Mouse (Mus musculus): ENCODE results near the gene Zkscan5. TPM values are rescaled to one million over a fixed set of nuclear protein-coding genes. Genes with fewer than 3 reads are reported as not detected.

Zkscan5 gene
- polyA plus RNA-seq, 1 experiment from 2014 or later = 9.0 TPM

GRCm38 (mm10) chr5:145189416-145189815 lies 14.9 kb upstream of the Zkscan5 start:
- Histone ChIP-seq H3K4me2 (peak overlapping the region; percentile 94), H3K9ac (ENCODE audit: low read depth, low read length) (no peak overlapping the region), H3K27ac (ENCODE audit: low read depth, low read length) (no peak overlapping the region), H3K9me3 (replicated peaks; ENCODE audit: control insufficient read depth, low read length) (no peaks in the 10 kb centered on the region), H3K36me3 (ENCODE audit: control insufficient read depth, insufficient read depth, low read length) (peaks cover 31% of the 10 kb centered on the region), H3K27me3 (ENCODE audit: control insufficient read depth, insufficient read depth, low read length) (no peaks in the 10 kb centered on the region), H3K4me1 (ENCODE audit: control insufficient read depth, insufficient read depth, low read length) (peaks cover 13% of the 10 kb centered on the region), H3K4me3 (ENCODE audit: low read depth, low read length) (peak overlapping the region; percentile 82; the same call in 1 of the 2 replicates)
- 84% methylated on average over 6 of the region's 6 CpGs for whole genome bisulfite sequencing (ENCODE audit: insufficient replicate concordance)
- ATAC-seq (replicated peaks; ENCODE audit: insufficient number of reproducible peaks, low FRiP score, low TSS enrichment) = no peak

GRCm38 (mm10) chr5:145190373-145190772 lies 14.0 kb upstream of the Zkscan5 start:
- Histone ChIP-seq H3K27ac (ENCODE audit: low read depth, low read length) (peak overlapping the region; percentile 95; the same call in 1 of the 2 replicates), H3K9ac (ENCODE audit: low read depth, low read length) (peak overlapping the region; percentile 99), H3K27me3 (ENCODE audit: control insufficient read depth, insufficient read depth, low read length) (no peaks in the 10 kb centered on the region), H3K4me3 (ENCODE audit: low read depth, low read length) (peak overlapping the region; percentile 82), H3K4me1 (ENCODE audit: control insufficient read depth, insufficient read depth, low read length) (peaks cover 13% of the 10 kb centered on the region), H3K4me2 (peak overlapping the region; percentile 94), H3K36me3 (ENCODE audit: control insufficient read depth, insufficient read depth, low read length) (peaks cover 30% of the 10 kb centered on the region), H3K9me3 (replicated peaks; ENCODE audit: control insufficient read depth, low read length) (no peaks in the 10 kb centered on the region)
- WGBS (ENCODE audit: insufficient replicate concordance) = 24% methylated on average over 5 of the region's 5 CpGs
- no peak for ATAC-seq (replicated peaks; ENCODE audit: insufficient number of reproducible peaks, low FRiP score, low TSS enrichment)

GRCm38 (mm10) chr5:145190875-145191798 lies 13.2 kb upstream of the Zkscan5 start:
- peak overlapping the region; percentile 95 for H3K27ac ChIP-seq (ENCODE audit: low read depth, low read length)
- H3K4me1 ChIP-seq (ENCODE audit: control insufficient read depth, insufficient read depth, low read length) = peaks cover 13% of the 10 kb centered on the region
- H3K27me3 ChIP-seq (ENCODE audit: control insufficient read depth, insufficient read depth, low read length) = no peaks in the 10 kb centered on the region
- H3K36me3 ChIP-seq (ENCODE audit: control insufficient read depth, insufficient read depth, low read length) = peaks cover 27% of the 10 kb centered on the region
- peak; percentile 84 for ATAC-seq (replicated peaks; ENCODE audit: insufficient number of reproducible peaks, low FRiP score, low TSS enrichment)
- 1% methylated on average over 41 of the region's 41 CpGs for WGBS (ENCODE audit: insufficient replicate concordance)
- peak overlapping the region; percentile 94 for H3K4me2 ChIP-seq
- peak overlapping the region; percentile 99 for H3K9ac ChIP-seq (ENCODE audit: low read depth, low read length)
- no peaks in the 10 kb centered on the region for H3K9me3 ChIP-seq (replicated peaks; ENCODE audit: control insufficient read depth, low read length)
- peak overlapping the region; percentile 82 for H3K4me3 ChIP-seq (ENCODE audit: low read depth, low read length)

- H3K4me3 ChIP-seq (ENCODE audit: low read depth, low read length) = peak within 1 kb of the TSS; percentile 82
- H3K36me3 ChIP-seq (ENCODE audit: control insufficient read depth, insufficient read depth, low read length) = peaks cover 19% of the 10 kb centered on the region
- no peak for ATAC-seq (replicated peaks; ENCODE audit: insufficient number of reproducible peaks, low FRiP score, low TSS enrichment)
- H3K4me1 ChIP-seq (ENCODE audit: control insufficient read depth, insufficient read depth, low read length) = peaks cover 13% of the 10 kb centered on the region
- H3K27ac ChIP-seq (ENCODE audit: low read depth, low read length) = peak within 1 kb of the TSS; percentile 95
- peak within 1 kb of the TSS; percentile 99 for H3K9ac ChIP-seq (ENCODE audit: low read depth, low read length)
- H3K4me2 ChIP-seq = peak within 1 kb of the TSS; percentile 94
- H3K27me3 ChIP-seq (ENCODE audit: control insufficient read depth, insufficient read depth, low read length) = no peaks in the 10 kb centered on the region
- WGBS (ENCODE audit: insufficient replicate concordance) = 87% methylated on average over 2 of the region's 2 CpGs
- no peaks in the 10 kb centered on the region for H3K9me3 ChIP-seq (replicated peaks; ENCODE audit: control insufficient read depth, low read length)
Observed at GRCm38 (mm10) chr5:145191962-145192361, 12.4 kb upstream of the Zkscan5 start, which contains the start of gene Atp5j2. TSS of gene Atp5j2 (minus strand) at chr5:145192062.

- 76% methylated on average over 7 of the region's 7 CpGs for WGBS (ENCODE audit: insufficient replicate concordance)
- H3K27me3 ChIP-seq (ENCODE audit: control insufficient read depth, insufficient read depth, low read length) = no peaks in the 10 kb centered on the region
- no peaks in the 10 kb centered on the region for H3K9me3 ChIP-seq (replicated peaks; ENCODE audit: control insufficient read depth, low read length)
- H3K9ac ChIP-seq (ENCODE audit: low read depth, low read length) = no peak overlapping the region
- peaks cover 10% of the 10 kb centered on the region for H3K4me1 ChIP-seq (ENCODE audit: control insufficient read depth, insufficient read depth, low read length)
- peak overlapping the region; percentile 79 for H3K4me3 ChIP-seq (ENCODE audit: low read depth, low read length)
- no peak for ATAC-seq (replicated peaks; ENCODE audit: insufficient number of reproducible peaks, low FRiP score, low TSS enrichment)
- peak overlapping the region; percentile 96 for H3K4me2 ChIP-seq
- no peak overlapping the region for H3K27ac ChIP-seq (ENCODE audit: low read depth, low read length)
- peaks cover 3% of the 10 kb centered on the region; the same call in 1 of the 2 replicates for H3K36me3 ChIP-seq (ENCODE audit: control insufficient read depth, insufficient read depth, low read length)
Observed at GRCm38 (mm10) chr5:145200387-145200786, 4.0 kb upstream of the Zkscan5 start.

- Histone ChIP-seq H3K4me2 (peak within 1 kb of the TSS; percentile 96), H3K9me3 (replicated peaks; ENCODE audit: control insufficient read depth, low read length) (no peaks in the 10 kb centered on the region), H3K9ac (ENCODE audit: low read depth, low read length) (peak within 1 kb of the TSS; percentile 73), H3K4me1 (ENCODE audit: control insufficient read depth, insufficient read depth, low read length) (peaks cover 16% of the 10 kb centered on the region), H3K4me3 (ENCODE audit: low read depth, low read length) (peak within 1 kb of the TSS; percentile 79), H3K27ac (ENCODE audit: low read depth, low read length) (peak within 1 kb of the TSS; percentile 3; the same call in 1 of the 2 replicates), H3K36me3 (ENCODE audit: control insufficient read depth, insufficient read depth, low read length) (no peaks in the 10 kb centered on the region; the same call in 1 of the 2 replicates), H3K27me3 (ENCODE audit: control insufficient read depth, insufficient read depth, low read length) (no peaks in the 10 kb centered on the region)
- no peak; the same call in 1 of the 2 replicates for ATAC-seq (replicated peaks; ENCODE audit: insufficient number of reproducible peaks, low FRiP score, low TSS enrichment)
- WGBS (ENCODE audit: insufficient replicate concordance) = 1% methylated on average over 37 of the region's 37 CpGs
Observed at GRCm38 (mm10) chr5:145201321-145201991, 2.9 kb upstream of the Zkscan5 start, which contains the start of gene Zkscan14. TSS of gene Zkscan14 (minus strand) at chr5:145201868.

- 42% methylated on average over 3 of the region's 3 CpGs for WGBS (ENCODE audit: insufficient replicate concordance)
- Histone ChIP-seq H3K36me3 (ENCODE audit: control insufficient read depth, insufficient read depth, low read length) (no peaks in the 10 kb centered on the region; the same call in none of the 2 replicates), H3K27ac (ENCODE audit: low read depth, low read length) (no peak overlapping the region), H3K4me3 (ENCODE audit: low read depth, low read length) (no peak overlapping the region), H3K9ac (ENCODE audit: low read depth, low read length) (no peak overlapping the region), H3K4me2 (no peak overlapping the region), H3K9me3 (replicated peaks; ENCODE audit: control insufficient read depth, low read length) (peaks cover 2% of the 10 kb centered on the region; the same call in 1 of the 2 replicates), H3K27me3 (ENCODE audit: control insufficient read depth, insufficient read depth, low read length) (no peaks in the 10 kb centered on the region), H3K4me1 (ENCODE audit: control insufficient read depth, insufficient read depth, low read length) (peaks cover 16% of the 10 kb centered on the region)
- no peak for ATAC-seq (replicated peaks; ENCODE audit: insufficient number of reproducible peaks, low FRiP score, low TSS enrichment)
Observed at GRCm38 (mm10) chr5:145202446-145202845, 1.9 kb upstream of the Zkscan5 start.

- Histone ChIP-seq H3K4me2 (peak overlapping the region; percentile 79), H3K36me3 (ENCODE audit: control insufficient read depth, insufficient read depth, low read length) (peaks cover 6% of the 10 kb centered on the region; the same call in 1 of the 2 replicates), H3K9me3 (replicated peaks; ENCODE audit: control insufficient read depth, low read length) (peaks cover 2% of the 10 kb centered on the region; the same call in 1 of the 2 replicates), H3K4me3 (ENCODE audit: low read depth, low read length) (peak overlapping the region; percentile 62), H3K27ac (ENCODE audit: low read depth, low read length) (peak overlapping the region; percentile 70), H3K4me1 (ENCODE audit: control insufficient read depth, insufficient read depth, low read length) (peaks cover 16% of the 10 kb centered on the region), H3K27me3 (ENCODE audit: control insufficient read depth, insufficient read depth, low read length) (no peaks in the 10 kb centered on the region), H3K9ac (ENCODE audit: low read depth, low read length) (peak overlapping the region; percentile 72)
- ATAC-seq (replicated peaks; ENCODE audit: insufficient number of reproducible peaks, low FRiP score, low TSS enrichment) = no peak
- 12% methylated on average over 9 of the region's 9 CpGs for WGBS (ENCODE audit: insufficient replicate concordance)
Observed at GRCm38 (mm10) chr5:145205041-145205440, 679 bp downstream of the Zkscan5 start.

Data from heart, embryonic 11.5 days (tissue).